Mouse (Mus musculus) ovary, postnatal 36 days (tissue): Measurements from ENCODE around the gene Mad1l1.
A peak's percentile ranks its signal among the peaks of the same experiment; 100 is the strongest.

ENCODE experiments used
- DNase-seq: peaks from one replicate; pipeline ENCODE4 v3.0.0; 2022; ENCODE audit warnings: low spot score, mixed read lengths

The Mad1l1 gene

GRCm38 (mm10) chr5:140176370-140176769, 145.0 kb downstream of the Mad1l1 start:
- no peak for DNase-seq

GRCm38 (mm10) chr5:140174814-140175490, 146.4 kb downstream of the Mad1l1 start:
- DNase-seq, result no peak

GRCm38 (mm10) chr5:140174066-140174465, 147.3 kb downstream of the Mad1l1 start:
- no peak for DNase-seq

- DNase-seq, result no peak
Measured at GRCm38 (mm10) chr5:140173181-140173580, 148.2 kb downstream of the Mad1l1 start.

- no peak for DNase-seq
Measured at GRCm38 (mm10) chr5:140171710-140172109, 149.6 kb downstream of the Mad1l1 start.

DNA sequence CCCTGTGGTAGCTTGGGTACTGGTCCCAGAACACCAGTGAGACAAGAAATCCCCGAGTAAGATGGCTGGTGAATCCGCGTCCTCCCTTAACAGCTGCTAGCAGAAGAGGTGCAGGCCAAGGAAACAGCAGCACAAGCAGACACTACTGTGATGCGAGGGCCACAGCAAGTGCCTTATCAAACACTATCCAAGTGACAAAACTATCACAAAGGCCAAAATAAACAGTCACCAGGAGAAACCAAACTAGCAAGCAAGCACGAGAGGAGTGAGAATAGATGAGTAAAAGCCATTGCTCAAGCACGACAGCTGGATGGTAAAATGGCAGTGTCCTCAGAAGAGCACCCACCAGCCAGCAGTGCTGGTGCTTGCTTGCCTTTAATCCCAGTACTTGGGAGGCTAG, 153.8 kb downstream of the Mad1l1 start:
- no peak for DNase-seq

DNA sequence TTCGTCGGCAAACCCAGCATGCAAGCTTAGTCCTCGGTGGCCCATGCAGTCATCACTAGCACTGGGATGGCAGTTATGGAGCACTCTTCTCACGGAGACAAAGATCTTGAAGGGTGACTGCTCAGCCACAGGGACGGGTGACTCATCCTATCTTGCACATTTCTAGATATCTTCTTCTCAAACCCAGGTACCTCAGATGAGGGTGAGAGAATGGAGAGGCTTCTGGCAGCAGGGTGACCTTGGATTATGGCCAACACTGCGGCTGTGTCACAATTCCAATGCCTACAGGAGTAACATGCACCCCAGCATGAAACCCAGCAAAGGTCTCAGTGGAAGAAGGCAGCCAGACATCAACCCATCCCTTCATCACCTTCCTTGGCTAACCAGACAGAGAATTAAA, 154.3 kb downstream of the Mad1l1 start:
- DNase-seq, result peak; percentile 38

- no peak for DNase-seq
Measured at GRCm38 (mm10) chr5:140163947-140164346, 157.4 kb downstream of the Mad1l1 start.

DNA sequence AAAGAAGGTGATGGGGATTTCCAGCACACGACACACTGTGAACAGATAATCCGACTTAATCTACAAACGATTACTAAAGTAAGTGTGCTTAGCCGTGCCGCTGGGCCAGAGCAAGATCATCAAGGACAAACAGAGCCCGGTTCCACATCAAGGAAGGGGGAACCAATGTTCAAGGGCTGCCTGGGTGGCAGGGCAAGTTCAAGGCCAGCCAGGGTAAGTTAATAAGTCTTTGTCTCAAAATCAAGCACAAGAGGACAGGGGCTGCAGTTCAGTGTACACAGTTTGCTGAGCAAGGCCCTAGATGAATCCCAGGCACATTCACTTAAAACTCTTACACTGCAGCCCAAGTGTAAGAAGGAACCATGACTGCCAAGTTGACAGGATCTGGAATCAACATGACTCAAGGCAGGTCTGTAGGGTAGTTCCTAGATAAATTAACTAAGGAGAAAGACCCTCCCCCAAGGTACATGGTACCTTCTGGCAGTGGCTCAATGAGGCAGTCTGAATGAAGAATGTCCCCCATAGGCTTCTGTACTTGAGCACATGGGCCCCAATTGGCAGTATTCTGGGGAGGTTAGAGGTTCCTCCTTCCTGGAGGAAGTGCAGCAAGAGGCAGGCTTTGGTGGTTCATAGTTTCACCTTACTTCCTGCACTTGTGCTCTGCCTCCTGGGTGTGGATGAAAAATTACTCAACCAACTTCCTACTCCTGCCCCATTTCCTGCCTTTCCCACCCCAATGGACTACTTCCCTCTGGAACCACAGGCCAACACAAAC, 159.1 kb downstream of the Mad1l1 start:
- no peak for DNase-seq

DNA sequence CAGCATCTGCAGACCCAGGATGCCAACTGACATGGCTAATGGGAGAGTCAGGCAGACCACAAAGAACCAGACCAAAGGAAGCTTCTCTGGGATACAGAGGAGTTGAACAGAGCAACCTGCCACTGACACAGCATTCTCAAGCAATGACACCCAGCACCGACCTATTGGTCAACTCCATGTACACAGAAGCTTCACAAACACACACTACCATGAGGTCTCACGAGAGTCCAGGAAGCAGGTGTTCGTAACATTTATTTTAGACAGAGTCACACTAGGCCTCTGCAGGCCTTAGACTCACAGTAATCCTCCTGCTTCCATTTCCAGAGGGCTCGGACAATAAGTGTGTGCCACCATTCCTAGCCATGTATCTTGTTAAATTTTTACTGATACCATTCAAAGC, 162.3 kb downstream of the Mad1l1 start:
- DNase-seq, result no peak

GRCm38 (mm10) chr5:140157886-140158627, 163.3 kb downstream of the Mad1l1 start:
- no peak for DNase-seq

- DNase-seq, result no peak
Measured at GRCm38 (mm10) chr5:140154166-140154565, 167.2 kb downstream of the Mad1l1 start.

GRCm38 (mm10) chr5:140151871-140152270, 169.5 kb downstream of the Mad1l1 start:
- DNase-seq, result no peak

- DNase-seq, result no peak
Measured at GRCm38 (mm10) chr5:140151180-140151579, 170.2 kb downstream of the Mad1l1 start.

DNA sequence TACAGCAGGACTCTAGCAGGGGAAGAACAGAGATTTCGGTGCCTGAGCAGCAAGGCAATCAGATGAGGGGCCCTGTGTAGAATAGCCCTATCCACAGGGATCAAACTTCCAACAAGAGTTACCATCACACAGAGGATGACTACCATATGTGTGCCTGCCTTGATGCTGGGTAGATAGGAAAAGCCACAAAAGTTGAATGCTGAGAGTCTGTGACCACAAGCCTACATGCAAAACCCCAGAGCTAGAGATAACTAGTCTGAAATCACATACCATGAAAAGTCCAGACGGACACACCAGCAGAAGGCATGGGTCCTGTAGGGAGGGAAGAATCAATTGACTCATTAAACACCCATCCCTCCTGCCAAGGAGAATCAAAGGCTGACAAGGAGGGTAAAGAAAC, 170.7 kb downstream of the Mad1l1 start:
- DNase-seq, result no peak

DNA sequence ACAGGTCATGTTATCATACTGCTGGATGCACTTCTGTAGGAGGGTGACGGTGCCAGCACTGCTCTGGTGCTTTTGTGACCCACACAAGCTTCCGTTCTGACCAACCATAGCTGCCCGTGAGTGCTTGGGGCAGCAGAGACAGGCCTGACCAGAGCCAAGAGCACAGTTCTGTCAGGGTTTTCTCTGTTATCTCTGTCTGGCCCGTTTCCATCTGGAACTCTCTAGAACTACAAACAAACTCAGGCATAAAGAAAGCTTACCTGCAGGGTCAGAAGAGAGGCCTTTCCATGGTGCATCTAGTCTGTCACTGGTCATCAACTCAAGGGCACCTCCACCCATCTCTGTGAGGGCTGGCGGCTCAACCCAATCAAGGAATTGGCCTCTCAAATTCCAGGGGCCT, 171.2 kb downstream of the Mad1l1 start:
- DNase-seq, result no peak

DNA sequence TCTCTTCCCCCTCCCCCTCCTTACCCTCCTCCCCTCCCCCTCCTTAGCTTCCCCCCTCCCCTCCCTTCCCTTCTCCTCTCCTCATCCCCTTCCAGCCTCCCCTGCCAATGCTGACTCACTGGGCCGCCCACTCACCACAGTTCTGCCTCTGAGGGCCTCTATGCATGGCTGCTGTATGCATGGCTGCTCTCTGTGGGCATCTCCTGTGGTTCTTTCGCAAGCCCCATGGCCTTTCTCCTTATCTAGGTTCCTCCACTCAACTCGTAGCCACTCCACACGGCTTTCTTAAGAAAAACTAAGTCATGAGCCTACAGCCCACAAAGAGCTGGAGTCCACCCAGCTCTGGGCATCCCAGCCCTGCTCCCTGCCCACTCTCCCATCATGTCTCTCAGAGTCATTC, 172.1 kb downstream of the Mad1l1 start:
- no peak for DNase-seq

- DNase-seq, result no peak
Measured at GRCm38 (mm10) chr5:140143541-140143940, 177.8 kb downstream of the Mad1l1 start.

DNA sequence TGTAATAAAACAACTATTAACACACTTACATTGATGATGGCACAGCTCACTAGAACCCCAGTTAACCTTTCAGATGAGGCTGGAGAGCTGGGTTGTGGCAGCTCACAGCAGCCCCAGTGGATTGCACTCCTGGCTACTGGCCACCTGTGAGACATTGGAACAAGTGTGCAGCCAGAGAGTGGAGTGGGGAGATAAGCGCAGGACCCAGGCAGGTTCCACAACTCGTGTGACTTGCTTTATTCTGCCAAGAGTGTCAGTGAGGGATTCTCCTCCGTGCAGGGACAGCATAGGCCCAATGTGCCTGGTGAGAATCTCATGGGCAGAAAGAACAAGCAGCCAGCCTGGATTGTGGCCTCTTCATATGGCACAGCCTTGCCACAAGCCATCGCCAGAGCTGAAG, 180.0 kb downstream of the Mad1l1 start:
- DNase-seq, result no peak

DNA sequence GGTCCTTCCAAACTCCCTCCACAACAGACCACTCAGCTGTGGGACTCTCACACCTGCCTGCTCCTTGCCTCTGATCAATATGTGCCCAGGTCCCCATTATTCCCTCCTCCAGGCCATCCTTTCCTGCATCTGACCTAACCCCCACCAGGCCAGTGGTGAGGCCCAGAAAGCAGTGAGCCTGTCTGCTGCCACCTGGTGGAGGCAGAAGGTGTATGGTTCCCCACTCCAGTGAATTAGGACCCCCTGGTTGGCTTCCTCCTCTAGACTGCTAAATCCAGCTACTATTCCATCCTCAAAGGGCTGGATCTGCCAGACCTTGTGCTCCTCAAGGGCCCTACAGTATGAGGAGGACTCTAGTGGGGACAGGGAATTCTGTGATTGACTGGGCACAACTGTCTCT, 181.1 kb downstream of the Mad1l1 start:
- DNase-seq, result peak; percentile 52

DNA sequence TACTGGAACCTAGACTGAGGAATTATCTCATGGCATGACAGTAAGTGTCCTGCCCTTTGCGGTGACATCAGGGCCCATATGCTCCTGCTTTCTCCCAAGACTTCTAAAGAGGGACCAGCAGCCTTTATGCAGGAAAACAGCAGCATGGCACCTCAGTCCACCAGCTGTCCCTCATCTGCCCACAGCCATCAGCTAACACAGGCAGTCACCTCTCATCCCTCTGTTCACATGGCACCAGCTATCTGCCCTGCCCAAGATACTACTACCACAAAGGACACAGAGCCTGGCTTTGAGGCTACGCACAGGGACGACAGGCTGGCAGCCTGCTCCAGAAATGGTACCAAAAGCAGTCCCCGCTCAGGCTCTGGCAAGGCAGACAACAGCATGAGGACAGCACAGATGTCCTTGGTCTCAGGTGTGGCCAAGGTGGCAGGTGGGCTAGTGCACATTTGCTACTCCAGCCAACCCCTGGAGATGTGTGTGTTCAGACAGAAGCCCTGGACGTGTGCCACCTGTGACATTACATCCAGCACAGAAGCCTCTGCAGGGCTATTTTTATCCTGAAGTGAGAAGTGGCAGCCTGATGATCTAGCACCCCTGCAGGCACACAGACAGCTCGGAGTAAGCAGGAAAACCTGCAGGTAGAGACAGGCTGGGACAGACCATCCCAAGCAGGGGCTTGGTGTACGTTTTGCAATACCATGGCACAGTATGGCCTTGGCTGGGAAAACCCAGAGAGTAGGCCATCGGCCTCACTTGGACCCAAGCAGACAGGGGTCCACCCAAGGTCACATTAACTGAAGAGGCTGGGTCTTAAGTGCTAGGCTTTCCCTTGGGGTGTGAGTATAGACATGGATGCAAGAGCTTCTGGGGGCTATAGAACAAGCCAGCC, 185.4 kb downstream of the Mad1l1 start:
- no peak for DNase-seq

DNA sequence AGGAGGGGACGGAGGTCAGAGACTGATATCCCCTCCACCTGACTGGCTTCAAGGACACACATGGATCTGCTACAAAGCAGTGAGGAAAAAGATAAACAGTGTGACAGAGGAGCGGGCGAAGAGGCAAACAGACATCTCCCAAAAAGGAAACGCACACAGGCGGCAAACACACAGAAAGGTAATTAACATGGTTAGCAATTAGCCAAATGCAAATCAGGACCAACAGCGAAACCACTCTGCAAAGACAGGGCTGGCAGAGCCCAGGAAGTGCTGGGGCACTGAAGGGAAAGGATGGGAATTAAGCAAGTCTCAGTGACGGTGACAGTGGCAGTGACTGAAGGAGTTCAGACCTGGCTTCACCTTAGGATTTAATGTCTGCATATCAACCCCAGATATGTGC, 187.3 kb downstream of the Mad1l1 start:
- no peak for DNase-seq
